Mouse (Mus musculus): ENCODE measurements around the gene Hsd3b7. TPM values are rescaled to one million over a fixed set of nuclear protein-coding genes. Genes with fewer than 3 reads are reported as not detected.

Gene Hsd3b7
- polyA plus RNA-seq, 2 experiments: 44.8 TPM

DNA sequence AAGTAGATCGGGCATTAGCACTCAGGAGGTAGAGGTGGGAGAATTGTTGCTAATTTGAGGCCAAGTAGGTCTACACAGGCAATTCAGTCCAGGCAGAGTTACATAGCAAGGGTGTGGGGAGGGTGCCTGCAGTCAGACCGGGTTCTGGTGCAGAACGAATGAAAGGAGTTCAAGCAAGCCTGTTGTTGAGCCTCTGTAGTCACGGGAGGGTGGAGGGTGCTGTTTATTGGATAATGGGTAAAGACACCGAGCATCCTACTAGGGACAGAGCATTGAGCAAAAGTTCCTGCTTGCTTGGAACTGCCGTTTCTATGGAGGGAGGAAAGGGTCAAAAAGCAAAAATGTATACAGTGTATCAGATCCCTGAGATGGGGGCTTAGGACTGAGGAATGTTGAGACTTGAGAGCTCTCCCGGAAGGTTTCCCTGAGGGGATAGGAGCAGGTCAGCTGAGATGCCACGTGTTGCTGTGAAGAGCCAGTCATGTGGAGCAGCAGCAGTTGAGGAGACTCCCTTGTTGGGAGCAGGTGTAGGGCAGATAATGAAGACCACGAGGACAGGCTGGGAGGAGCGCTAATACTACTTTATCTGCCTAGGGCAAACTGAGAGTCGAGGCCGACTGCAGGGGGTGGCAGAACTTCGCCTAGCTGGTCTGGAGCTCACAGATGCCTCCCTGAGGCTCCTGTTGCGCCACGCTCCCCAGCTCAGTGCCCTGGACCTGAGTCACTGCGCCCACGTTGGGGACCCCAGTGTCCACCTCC lies 33.4 kb upstream of the Hsd3b7 start:
- 23% methylated on average over 17 of the region's 17 CpGs for WGBS (ENCODE audit: insufficient replicate concordance)
- no peaks in the 10 kb centered on the region for H3K36me3 ChIP-seq (replicated peaks; ENCODE audit: control insufficient read depth, insufficient read depth, low read depth)
- no peaks in the 10 kb centered on the region for H3K9me3 ChIP-seq (ENCODE audit: control insufficient read depth, low read length)
- H3K27me3 ChIP-seq (ENCODE audit: control insufficient read depth, insufficient read depth, low read length): no peaks in the 10 kb centered on the region
- H3K4me1 ChIP-seq (replicated peaks; ENCODE audit: control insufficient read depth in 2 of 2, insufficient read depth in 2 of 2, low read length in 1 of 2): peaks cover 35 to 49% of the 10 kb centered on the region in 2 experiments
- peak; percentile 69 for TF ChIP-seq CTCF (IDR thresholded peaks at IDR 0.05; ENCODE audit: low read depth)
- TF ChIP-seq EP300 (IDR thresholded peaks at IDR 0.05; ENCODE audit: low read depth): peak; percentile 76
- peak overlapping the region; percentile 93 for H3K27ac ChIP-seq
- ATAC-seq (ENCODE audit: insufficient read depth) (peak; percentile 93), DNase-seq (ENCODE audit: low read depth in 3 of 3, low spot score in 3 of 3) (peak; percentile 90 to 91 (median 91))
- H3K4me3 ChIP-seq (ENCODE audit: insufficient read depth in 1 of 2, low read depth in 2 of 2, low read length in 2 of 2): peak overlapping the region; percentile 58 to 72
- peak overlapping the region; percentile 94 for H3K4me2 ChIP-seq (ENCODE audit: low read depth)
- peak overlapping the region; percentile 90 for H3K9ac ChIP-seq (replicated peaks)

DNA sequence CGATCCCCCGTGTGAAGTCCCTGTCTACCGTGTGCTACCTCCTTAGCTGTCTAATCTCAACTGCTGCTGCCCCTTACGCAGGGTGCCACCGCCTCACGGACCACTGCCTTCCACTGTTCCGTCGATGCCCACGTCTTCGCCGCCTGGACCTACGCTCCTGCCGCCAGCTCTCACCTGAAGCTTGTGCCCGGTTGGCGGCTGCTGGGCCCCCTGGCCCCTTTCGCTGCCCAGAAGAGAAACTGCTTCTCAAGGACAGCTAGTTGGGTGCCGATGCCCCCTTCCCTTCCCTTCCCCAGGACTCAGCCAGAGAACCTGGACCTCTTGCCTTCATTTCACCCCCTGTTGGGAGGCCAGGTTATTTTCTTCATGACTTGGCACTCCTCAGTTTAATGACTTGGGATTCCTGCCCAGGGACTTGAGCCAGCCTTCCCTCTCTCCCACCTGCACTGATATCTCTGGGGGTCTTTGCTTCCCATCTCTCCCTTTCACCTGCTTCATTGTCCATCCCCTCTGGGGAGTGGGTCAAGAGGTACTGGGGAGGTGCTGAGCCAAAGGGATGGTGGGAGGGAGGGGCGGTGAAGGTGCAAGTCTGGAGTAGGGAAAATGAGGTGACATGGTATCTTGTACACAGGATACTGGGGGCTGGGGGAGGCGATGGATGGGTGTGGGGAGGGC lies 32.6 kb upstream of the Hsd3b7 start:
- DNase-seq (ENCODE audit: low read depth in 3 of 3, low spot score in 3 of 3) (no peak), ATAC-seq (ENCODE audit: insufficient read depth) (peak; percentile 50)
- Histone ChIP-seq H3K27me3 (ENCODE audit: control insufficient read depth, insufficient read depth, low read length) (no peaks in the 10 kb centered on the region), H3K36me3 (replicated peaks; ENCODE audit: control insufficient read depth, insufficient read depth, low read depth) (no peaks in the 10 kb centered on the region), H3K9ac (replicated peaks) (peak overlapping the region; percentile 90), H3K4me1 (replicated peaks; ENCODE audit: control insufficient read depth in 2 of 2, insufficient read depth in 2 of 2, low read length in 1 of 2) (peaks cover 35 to 51% of the 10 kb centered on the region in 2 experiments), H3K4me3 (ENCODE audit: insufficient read depth in 1 of 2, low read depth in 2 of 2, low read length in 2 of 2) (peak overlapping the region; percentile 58 to 72), H3K4me2 (ENCODE audit: low read depth) (peak overlapping the region; percentile 94), H3K27ac (peak overlapping the region; percentile 93), H3K9me3 (ENCODE audit: control insufficient read depth, low read length) (no peaks in the 10 kb centered on the region)
- TF ChIP-seq CTCF (IDR thresholded peaks at IDR 0.05; ENCODE audit: low read depth) (no peak), EP300 (IDR thresholded peaks at IDR 0.05; ENCODE audit: low read depth) (no peak)
- 54% methylated on average over 19 of the region's 19 CpGs for WGBS (ENCODE audit: insufficient replicate concordance)

DNA sequence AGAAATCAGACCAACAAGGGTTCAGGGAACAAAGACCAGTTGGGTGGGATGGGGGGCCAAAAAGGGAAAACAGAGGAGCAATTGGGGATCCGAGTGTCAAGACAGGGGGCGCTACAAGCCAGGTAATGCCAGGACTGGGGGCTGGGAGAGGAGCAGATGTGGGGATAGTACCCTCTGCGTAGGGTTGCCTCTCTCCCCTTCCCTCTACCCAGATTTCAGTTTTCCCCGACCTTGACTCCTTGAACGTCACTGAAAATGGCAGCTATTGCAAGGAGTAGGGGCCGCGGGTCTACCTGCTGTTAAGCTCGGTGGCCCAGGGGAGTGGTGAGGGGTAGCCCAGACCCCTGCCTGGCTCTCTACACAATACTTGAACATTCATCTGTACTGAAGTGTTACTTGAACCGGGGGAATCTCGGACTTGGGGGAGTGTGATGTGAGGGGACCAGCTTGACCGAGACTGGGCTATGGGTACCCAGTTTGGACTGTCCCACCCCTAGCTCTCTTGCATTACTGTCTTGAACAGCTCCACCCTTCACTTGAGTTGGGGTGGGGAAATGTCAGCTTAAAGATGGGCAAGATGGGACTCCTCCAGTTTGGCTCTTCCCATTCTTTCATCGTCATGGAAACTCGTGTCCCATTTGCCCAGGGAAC lies 31.9 kb upstream of the Hsd3b7 start:
- Histone ChIP-seq H3K36me3 (replicated peaks; ENCODE audit: control insufficient read depth, insufficient read depth, low read depth) (no peaks in the 10 kb centered on the region), H3K9me3 (ENCODE audit: control insufficient read depth, low read length) (no peaks in the 10 kb centered on the region), H3K4me2 (ENCODE audit: low read depth) (peak overlapping the region; percentile 94), H3K4me3 (ENCODE audit: insufficient read depth in 1 of 2, low read depth in 2 of 2, low read length in 2 of 2) (peak overlapping the region; percentile 58 to 72), H3K9ac (replicated peaks) (peak overlapping the region; percentile 90), H3K27me3 (ENCODE audit: control insufficient read depth, insufficient read depth, low read length) (no peaks in the 10 kb centered on the region), H3K27ac (peak overlapping the region; percentile 93), H3K4me1 (replicated peaks; ENCODE audit: control insufficient read depth in 2 of 2, insufficient read depth in 2 of 2, low read length in 1 of 2) (peaks cover 35 to 51% of the 10 kb centered on the region in 2 experiments)
- TF ChIP-seq EP300 (IDR thresholded peaks at IDR 0.05; ENCODE audit: low read depth): no peak
- TF ChIP-seq CTCF (IDR thresholded peaks at IDR 0.05; ENCODE audit: low read depth): peak; percentile 77
- DNase-seq (ENCODE audit: low read depth in 3 of 3, low spot score in 3 of 3): no peak
- ATAC-seq (ENCODE audit: insufficient read depth): no peak
- WGBS (ENCODE audit: insufficient replicate concordance): 48% methylated on average over 13 of the region's 13 CpGs

DNA sequence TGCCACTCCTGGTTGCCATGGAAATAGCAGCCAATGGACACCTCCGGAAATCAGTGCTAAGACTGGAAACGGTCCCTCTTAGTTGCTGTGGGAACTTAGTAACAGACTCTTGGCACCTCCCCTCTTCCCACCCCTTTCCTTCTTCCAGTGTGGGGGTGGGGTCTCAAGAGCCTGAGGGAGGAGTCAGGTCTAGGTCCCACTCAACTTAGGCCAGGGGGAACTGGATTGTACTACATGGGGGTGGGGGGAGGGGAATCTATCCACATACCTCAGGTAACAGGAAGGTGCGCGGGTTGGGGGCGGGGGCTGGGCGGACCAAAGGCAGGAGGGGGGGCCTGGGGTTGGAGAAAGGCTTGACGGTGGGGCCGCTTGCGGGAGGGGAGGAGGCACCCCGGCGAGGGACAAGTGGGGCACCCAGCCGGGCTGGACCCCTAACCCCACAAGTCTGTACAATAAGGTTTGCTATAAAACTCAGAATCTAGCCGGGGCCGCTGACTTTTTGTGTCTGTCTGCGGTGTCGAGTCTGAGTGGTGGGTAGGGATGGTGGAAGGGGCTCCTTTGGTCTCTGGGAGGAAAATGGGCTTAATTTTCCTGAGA lies 31.3 kb upstream of the Hsd3b7 start:
- peaks cover 35 to 53% of the 10 kb centered on the region in 2 experiments for H3K4me1 ChIP-seq (replicated peaks; ENCODE audit: control insufficient read depth in 2 of 2, insufficient read depth in 2 of 2, low read length in 1 of 2)
- H3K4me2 ChIP-seq (ENCODE audit: low read depth): peak overlapping the region; percentile 94
- WGBS (ENCODE audit: insufficient replicate concordance): 1% methylated on average over 16 of the region's 16 CpGs
- no peaks in the 10 kb centered on the region for H3K27me3 ChIP-seq (ENCODE audit: control insufficient read depth, insufficient read depth, low read length)
- H3K27ac ChIP-seq: peak overlapping the region; percentile 93
- peak overlapping the region; percentile 58 to 72 for H3K4me3 ChIP-seq (ENCODE audit: insufficient read depth in 1 of 2, low read depth in 2 of 2, low read length in 2 of 2)
- TF ChIP-seq CTCF (IDR thresholded peaks at IDR 0.05; ENCODE audit: low read depth) (no peak), EP300 (IDR thresholded peaks at IDR 0.05; ENCODE audit: low read depth) (no peak)
- ATAC-seq (ENCODE audit: insufficient read depth): peak; percentile 1; the same call in 1 of the 2 replicates
- peak overlapping the region; percentile 90 for H3K9ac ChIP-seq (replicated peaks)
- DNase-seq (ENCODE audit: low read depth in 3 of 3, low spot score in 3 of 3): peak; percentile 76 to 83 (median 77)
- no peaks in the 10 kb centered on the region for H3K9me3 ChIP-seq (ENCODE audit: control insufficient read depth, low read length)
- H3K36me3 ChIP-seq (replicated peaks; ENCODE audit: control insufficient read depth, insufficient read depth, low read depth): no peaks in the 10 kb centered on the region
